Mouse (Mus musculus) kidney, adult 11 months (tissue): ENCODE measurements around the gene Stmnd1.
A peak's percentile ranks its signal among the peaks of the same experiment; 100 is the strongest.
"Not testable (repeated sequence)": the region's sequence is repeated elsewhere in the genome, so short reads cannot be mapped to it uniquely, and the experiment has no call there.

ENCODE experiments used
- DNase-seq: peaks from one replicate; pipeline ENCODE4 v3.0.0; 2022

Gene Stmnd1

DNA sequence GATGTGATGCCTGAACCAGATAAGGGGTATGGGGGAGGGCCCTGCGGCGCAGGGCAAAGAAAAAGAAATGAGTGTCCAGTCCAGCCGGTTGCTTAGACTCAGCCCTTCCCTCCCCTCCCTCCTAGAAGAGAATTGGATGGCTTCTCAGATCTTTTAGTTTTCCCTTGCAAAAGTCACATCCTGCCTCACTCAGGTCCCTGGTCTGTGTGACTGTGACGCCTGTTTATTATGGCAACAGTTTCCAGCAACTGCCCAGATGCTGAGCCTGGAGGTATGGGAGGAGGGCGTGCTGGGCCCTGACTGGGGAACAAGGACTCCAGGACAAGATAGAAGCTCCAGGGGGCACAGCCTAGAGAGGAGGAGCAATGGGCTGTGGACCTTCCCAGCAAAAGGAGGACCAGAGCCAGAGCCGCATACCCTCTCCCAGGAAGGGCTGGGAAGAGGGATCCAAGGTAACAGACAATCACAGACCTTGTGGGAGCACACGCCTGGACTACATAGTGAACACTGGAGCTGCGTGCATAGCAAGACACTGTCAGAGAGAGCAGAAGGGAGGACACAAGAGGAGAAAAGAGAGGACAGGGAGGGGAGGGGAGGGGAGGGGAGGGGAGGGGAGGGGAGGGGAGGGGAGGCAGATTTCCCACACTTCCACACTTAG is at the start of gene Stmnd1:
Stmnd1 (plus strand) TSS at position 269 of the 658 bp plus-strand sequence.
- no peak for DNase-seq

DNA sequence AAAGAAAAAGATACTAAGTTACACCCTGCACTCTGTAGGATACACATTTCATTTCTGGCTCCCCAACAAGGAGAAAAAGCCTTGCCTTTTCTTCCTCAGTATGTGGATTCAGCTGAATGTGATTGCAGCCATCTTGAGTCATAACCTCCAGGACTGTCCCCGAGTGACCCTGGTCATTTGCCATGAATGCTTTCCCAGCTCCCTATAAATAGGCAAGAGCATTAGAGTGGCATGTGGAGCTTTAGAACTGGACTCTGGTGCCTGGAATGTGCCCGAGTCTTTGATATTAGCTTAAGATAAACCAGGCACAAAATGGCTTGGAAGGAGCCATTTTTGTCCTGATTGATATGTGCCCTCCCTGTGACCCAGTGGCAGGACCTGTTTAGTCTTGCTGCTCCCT is 46.6 kb upstream of the Stmnd1 start:
- peak; percentile 45 for DNase-seq

DNA sequence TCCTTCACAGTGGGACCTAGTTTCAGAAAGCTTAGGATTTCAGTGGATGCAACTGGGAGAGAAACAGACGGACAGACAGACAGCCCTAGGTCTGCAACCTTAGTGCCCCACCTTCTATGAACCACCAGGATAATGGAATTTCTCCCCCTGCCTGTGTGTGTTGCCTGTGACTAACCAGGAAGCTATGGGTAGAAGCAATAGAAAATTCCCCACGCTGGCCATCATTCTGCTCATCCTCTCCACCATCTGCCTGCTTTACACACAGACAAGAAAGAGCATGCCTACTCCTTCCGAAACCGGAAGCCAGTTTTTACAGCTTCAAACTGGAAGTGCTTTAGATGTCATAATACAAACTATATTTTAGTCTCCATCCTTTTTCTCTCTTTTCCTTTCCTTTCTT is 46.0 kb upstream of the Stmnd1 start:
- no peak for DNase-seq

DNA sequence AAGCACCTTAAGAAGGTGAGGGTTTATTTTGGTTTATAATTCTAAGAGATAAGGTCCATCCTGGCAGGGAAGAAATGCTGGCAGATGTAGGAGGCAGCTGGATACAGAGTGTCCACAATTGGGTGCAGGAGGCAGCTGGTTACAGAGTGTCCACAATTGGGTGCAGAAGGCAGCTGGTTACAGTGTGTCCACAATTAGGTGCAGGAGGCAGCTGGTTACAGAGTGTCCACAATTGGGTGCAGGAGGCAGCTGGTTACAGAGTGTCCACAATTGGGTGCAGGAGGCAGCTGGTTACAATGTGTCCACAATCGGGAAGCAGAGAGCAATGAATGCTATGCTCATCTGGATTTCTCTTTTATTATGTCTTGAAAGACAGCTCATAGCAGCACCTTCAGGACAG is 44.8 kb upstream of the Stmnd1 start:
- not testable (repeated sequence) for DNase-seq

DNA sequence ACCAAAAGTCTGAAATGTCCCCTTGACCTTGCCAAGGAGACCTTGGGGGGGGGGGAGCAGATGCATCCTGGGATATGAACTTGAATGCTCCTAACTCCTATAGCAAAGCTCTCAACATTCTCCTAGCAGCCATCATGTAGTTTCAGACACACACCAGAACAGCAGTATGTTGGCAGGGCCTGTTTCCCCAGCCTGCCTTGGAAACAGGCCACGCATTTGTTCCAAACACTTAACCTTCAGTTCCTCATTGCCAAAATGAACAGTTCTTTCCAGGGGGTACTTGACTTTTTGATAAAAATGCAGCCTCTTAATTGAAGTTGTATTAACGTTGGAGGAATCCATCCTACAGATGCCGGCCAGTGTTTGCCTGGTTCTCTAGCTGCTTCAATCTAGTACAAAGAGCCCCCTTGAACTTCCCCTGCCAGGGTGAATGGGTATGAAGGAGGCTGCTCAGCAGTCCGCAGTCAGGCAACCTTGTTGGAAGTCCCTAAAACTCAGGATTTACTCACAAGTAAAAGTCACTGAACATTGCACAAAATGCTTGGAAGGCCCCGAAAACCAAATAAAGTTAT is 41.9 kb upstream of the Stmnd1 start:
- DNase-seq, result peak; percentile 12

DNA sequence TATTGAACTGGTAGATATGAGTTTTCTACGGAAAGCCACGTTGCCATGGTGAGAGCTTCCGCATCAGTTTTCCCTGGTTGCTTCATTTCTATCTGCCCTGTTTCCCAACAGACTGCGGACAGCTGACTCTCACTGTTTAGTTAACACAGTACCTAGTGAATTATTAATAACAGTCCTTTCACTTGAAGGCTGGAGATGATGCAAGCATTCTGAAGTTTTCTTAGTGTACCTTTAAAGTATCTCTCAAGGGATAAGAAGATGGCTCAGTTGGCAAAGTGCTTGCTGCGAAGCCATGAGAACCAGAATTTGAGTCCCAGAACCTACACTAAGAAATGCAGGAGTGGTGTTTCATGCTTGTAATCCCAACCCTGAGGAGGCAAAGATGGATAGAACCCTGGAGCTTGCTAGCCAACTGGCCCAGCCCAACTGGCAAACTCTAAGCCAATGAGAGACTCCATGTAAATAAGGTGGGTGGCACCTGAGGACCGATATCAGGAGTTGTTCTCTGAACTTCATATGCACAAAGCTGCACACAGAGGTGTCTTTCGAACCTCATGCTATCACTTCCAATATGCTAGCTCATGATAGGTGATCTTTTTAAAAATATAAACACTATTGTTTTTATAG is 35.7 kb upstream of the Stmnd1 start:
- peak; percentile 49 for DNase-seq

DNA sequence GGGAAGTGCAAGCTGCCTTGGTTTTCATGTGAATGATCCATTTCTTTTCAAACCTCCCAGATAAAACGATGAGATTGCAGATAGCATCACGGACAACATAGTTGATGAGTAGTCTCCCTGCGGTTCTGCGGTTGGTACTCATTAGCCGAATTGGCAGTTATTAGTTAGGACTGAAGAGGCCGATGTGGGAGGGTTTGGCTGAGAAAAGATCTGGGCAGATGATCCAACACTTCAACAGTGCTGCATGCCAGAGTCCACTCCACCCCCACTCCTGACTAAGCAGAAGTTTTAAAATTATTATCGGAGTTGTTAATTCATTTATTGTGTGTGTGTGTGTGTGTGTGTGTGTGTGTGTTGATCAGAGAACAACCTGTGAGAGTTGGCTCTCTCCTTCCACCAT is 34.7 kb upstream of the Stmnd1 start:
- DNase-seq, result peak; percentile 71

DNA sequence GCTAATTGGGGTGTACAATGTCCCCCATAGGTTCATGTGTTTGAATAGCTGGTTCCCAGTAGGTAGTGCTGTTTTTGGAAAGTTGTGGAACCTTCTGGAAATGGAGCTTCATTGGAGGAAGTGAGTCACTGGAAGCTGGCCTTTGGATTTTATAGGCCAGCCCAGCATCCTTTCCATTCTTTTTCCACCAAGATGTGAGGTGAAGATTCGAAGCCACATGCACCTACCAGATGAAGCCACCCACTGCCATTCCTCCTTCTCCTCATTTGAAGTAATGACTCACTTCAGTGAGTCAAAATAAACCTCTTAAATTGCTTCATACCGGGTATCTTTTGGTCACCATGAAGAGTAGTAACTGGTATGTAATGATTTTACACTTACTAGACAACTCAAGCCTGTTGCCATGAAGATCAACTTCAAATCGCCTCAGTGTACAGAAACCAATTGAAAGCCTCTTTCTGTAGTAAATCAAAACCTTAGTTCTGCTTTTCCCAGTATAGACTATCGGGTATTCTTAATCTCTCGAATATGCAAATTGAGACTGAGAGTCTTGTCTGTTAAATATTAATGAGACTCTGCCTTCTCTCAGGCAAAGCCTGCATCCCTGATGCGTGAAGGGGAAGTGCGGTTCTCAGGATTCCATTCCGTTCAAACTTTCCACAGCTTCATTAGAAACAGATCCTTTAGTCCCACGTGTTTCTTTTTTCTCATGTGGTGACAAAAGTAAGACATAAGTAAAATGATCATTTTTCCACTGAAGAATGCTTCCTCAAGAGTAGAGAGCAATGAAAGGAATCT is 31.9 kb upstream of the Stmnd1 start:
- DNase-seq, result peak; percentile 17

DNA sequence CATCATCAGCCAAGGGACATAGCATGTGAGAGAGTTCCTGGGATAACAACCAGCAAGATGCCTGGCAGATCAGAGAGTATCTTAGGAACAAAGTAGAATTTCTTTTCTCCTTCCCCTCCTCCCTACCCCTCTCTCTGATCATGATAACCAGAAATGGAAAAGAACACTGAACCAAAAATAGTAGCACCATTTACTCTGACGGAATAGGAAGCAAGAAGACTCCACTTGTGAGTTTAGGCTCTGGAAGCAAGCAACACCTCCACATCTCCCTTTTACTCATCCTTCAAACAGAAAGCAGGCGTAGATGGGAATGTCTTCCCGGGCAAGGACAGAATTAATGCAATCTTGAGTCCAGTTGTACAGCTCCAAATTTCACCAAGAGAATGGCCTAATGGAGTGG is 19.8 kb upstream of the Stmnd1 start:
- DNase-seq, result no peak

DNA sequence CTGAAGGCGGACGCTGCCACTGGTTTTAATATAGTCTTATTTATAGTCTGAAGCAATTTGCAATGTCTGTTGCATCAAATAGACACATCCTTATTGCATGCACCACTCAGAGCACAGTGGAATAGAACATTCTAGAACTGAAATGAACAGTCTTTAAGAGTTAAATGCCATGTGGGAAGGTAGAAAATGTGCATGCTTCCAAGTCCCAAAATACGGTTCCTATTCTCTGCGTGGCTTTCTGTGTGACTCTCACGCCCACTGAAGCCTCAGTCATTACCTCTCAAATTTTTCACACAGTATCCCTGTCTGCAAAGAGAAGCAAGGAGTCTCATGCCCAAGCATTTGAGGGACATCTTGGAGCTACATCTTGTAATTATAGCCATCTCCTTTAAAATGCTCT is 19.4 kb upstream of the Stmnd1 start:
- no peak for DNase-seq

DNA sequence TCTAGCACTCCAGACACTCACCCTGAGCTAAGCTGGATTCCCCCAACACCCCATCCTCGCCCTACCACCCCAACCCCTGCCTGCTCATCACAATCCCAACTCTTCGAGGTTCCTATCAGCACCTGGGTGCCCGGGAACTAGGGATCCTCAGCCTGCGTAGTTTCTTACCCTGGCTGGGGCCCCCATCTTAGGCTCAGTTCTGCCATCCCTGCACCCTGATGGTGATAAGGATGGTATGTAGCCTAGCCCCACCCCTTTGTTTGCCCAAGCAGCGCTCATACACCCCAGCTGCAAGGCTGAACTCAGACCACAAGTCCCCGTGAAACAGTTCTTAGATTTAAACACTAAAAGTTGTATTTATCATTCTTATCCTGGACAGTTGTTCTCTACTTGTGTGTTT is 17.9 kb upstream of the Stmnd1 start:
- DNase-seq, result no peak

DNA sequence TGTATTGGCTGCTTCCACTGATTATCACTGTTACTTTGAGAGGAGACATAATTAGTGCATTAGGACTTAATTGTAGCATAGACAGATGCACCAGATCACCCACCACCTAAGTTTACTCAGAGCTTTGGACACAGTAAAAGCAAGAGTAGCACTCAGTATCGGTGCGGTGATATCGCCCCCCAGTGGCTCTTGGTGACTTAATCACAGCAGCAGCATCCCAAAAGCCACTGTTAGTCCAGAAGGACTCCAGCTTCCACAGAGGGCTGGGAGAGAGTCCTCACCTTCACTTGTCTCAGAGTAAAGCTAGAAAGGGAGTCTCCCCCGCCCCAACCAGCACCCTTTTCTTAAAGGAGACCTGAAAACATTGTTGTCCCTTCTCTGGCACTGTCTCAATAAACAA is 15.7 kb upstream of the Stmnd1 start:
- peak; percentile 37 for DNase-seq

DNA sequence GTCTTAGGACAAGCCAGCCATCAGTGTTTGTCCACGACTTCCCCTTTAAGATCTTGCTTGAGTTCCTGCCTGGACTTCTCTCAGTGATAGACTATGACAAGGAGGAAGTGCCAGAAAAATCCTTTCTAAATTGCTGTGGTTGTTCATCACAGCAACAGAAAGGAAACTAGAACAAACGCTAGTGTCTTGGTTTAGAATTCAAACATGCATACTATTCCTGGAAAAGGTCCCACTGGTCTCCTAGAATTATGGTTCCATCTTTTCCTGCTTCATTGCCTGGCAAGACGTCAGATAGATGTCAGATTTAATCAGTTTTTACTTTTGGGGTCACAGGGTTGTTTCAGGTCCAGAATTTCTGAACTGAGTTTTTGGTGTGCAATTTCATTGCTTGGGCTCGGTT is 14.0 kb upstream of the Stmnd1 start:
- DNase-seq, result no peak

DNA sequence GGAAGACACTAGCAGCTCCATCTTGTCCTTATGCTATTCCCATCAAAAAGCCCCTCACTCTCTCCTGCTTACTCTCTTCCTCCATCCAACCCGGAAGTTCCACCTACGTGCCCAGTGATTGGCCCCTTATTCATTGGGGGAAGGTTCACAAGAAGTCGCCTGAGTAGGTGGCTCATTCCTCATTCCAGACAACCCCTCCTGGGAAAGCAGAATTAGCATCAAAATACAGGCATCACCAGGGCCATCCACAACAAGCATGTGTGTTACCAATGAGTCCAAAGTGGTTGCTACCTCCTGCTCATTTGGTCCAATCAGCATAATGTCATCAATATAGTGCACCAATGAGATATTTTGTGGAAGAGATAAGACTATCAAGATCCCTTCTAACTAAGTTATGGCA is 12.3 kb upstream of the Stmnd1 start:
- DNase-seq, result no peak

DNA sequence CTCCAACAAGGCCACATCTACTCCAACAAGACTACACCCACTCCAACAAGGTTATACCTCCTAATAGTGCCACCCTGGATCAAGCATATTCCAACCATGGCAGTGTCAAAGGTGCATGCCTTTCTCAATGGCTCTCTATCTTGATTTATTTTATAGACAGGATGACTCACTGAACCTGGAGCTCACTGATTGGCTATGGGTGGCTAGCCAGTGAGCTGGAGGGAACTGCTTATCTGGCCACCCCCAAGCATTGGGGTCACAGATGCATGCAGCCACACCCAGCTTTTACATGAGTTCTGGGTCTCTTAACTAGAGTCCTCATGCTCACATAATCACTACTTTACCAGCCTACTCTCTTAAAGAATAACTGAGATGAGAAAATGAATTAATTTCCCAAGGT is 5.7 kb upstream of the Stmnd1 start:
- DNase-seq, result no peak

DNA sequence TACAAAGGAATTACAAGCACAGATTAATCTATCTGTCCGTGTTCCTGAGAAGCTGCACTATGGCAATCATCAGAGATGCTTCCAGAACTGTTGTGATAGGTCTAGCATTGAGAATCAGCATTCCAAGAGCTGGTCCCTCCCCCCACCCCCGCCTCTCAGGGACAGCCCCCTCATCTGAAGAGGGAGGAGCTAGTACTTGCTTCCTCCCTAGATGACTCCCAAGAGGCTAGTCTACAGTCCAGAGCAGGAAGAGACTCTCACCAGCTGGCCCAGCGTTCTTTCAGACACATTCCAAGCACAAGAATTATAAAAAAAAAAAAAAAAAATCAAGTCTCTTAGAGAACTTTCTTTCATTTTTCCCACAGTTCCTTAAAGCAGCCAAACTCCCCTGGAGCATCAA is 5.2 kb upstream of the Stmnd1 start:
- DNase-seq, result no peak

DNA sequence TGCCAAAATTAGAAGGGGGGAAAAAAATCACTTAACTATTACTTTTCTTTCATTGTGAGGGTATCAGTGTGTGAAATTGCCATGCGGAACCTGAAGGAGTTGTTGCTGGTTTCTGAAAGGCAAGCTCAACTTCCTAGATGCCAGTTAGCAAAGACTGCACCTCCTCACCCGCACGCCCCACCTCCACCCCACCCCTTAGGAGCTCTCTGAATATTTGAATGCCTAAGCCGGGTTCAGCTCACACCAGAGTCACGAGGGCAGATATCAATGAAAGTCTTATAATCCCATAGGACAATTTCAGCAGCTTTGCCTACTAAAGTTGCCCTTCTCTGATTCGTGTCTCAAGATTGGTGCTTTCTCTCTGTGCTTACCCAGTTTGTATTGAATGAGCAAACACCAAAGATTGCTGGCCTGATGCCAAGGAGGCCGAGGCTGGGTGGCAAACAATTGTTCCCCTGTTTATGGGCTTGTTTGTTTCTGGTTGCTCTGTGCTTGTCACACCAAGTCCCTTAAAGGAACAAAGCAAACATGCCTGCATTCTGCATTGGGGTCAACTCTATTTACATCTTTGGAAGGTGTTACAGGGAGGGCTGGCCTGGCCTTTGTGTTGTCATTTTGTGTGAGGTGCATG is 4.6 kb upstream of the Stmnd1 start:
- DNase-seq, result no peak

DNA sequence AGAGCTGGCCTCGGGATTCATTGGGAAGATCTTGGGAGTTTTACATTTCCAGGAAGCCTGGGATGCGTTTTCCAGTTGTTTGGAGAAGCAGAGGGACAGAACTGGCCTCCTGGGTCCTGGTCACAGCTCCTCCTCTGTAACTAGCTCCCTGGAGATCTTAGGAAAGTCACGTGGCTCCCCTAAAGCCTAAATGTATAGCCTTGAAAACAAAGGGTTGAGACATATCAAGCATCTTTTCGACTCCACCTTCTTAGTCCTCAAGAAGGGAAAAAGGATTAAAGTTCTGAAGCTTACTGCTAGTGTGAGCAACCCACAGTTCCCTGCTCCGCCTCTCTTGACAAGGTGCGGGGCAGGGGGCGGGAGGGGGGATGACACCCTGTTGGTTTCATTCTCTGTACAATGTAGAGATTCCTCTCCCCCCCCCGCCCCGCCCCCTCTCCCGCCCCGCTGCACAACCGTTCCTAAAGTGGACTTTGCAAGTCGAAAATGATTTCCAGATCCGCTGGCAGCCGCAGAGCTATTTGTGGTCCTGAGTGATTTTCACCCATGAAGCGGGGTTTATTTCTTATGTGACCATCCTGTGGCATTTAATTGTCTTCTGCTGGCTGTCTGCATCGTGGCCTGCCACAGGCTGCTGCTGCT is 589 bp upstream of the Stmnd1 start:
- DNase-seq, result no peak

DNA sequence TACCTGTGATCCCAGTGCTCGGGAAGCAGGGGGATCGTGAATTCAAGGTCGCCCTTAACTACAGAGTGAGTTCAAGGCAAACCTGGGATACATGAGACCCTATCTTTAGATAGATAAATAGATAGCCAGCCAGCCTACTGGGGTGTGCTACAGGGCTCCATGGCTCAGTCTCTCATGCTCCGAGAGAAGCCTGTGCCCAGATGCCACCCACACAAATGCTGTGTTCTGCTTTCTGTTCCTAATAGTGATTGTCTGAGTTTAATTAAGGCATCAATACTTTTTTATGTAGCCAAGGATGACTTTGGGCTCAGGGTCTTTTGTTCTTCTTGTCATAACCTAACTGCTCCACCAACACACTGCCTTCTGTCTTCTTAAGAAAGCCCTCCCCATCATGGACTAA is 2.2 kb downstream of the Stmnd1 start:
- DNase-seq, result no peak

DNA sequence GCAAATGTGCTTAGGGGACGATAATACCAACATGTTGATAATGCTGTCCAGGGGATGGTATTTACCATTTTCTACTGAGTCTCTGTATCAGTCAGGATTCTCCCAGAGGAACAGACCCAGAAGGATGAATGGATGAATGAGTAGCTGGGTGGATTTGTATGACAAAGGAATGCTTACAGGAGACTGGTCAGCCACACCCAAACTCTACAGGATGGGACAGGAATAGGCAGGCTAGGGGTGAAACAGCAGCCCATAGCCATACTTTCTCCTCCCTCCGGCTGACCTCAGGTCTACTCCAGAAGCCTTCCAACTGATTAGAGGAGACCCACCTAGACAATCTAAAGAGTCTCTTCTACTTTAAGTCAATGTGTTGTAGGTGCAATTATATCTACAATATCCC is 9.0 kb downstream of the Stmnd1 start:
- no peak for DNase-seq

DNA sequence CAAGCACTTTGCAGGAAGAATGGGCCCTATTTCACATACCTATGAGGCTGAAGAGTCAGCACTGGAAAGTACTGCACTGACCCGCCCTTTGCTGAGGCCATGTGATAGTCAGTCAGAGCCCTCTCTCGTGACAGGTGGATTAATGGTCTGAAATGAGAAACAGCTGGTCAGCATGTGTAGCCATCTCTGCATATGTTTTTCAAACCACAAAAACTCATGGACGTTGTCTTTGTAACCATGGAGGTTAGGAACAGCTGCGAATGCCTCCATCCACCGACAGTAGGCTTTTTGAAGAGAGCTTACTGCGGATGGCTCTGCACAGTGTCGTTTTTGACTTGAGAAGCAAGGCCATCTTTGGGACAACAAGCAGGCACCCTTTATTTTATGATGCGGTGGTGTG is 14.3 kb downstream of the Stmnd1 start:
- DNase-seq, result no peak

DNA sequence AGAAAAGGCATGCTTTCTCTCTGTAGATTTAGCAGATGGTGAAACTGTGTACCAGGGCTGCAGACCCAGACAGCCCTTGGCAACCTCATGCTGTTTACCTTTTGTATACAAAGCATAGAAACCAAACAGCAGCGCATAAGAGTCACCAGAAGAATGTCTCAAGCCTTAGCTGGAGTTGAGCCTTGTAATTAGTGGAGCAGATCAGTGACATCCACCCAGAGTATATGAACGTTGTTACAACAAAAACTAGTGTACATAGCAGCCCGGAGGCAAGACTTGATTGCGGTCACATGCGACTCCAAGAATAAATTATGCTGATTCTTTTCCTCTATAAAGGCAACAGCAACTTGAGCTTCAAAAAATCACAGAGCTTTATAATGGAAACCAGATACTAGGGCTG is 14.9 kb downstream of the Stmnd1 start:
- DNase-seq, result peak; percentile 29

DNA sequence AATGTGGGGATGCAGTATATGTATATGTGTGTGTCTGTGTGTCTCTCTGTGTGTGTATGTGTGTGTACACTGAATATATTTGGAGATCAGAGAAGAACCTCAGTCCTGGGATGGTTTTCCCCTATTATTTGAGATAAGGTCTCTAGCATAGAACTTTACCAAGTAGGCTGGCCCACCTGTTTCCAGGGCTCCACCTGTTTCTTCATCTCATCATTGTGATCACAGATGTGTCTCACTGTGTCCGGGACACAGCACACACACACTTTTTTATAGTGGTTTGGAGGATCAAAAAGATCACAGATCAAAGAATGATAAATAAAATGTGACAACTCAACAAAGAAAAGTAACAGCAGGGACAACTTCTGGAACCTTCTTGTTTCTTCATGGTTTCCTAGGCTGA is 17.0 kb downstream of the Stmnd1 start:
- no peak for DNase-seq
